Mouse (Mus musculus) adrenal gland, postnatal 0 days (tissue): ENCODE measurements around the gene Khdc4. TPM values are rescaled to one million over a fixed set of nuclear protein-coding genes. Genes with fewer than 3 reads are reported as not detected.

Source experiments
- polyA plus RNA-seq: library from polyadenylated mRNA; unstranded; fragments of >200 nt; fragmentation: Nextera tagmentation; extraction: Ambion mirVana; gene quantifications from 2 replicates; pipeline ENCODE4 v1.2.1, GENCODE M21; 2015

Gene Khdc4
- polyA plus RNA-seq = 26.2 and 51.8 TPM in 2 replicates

DNA sequence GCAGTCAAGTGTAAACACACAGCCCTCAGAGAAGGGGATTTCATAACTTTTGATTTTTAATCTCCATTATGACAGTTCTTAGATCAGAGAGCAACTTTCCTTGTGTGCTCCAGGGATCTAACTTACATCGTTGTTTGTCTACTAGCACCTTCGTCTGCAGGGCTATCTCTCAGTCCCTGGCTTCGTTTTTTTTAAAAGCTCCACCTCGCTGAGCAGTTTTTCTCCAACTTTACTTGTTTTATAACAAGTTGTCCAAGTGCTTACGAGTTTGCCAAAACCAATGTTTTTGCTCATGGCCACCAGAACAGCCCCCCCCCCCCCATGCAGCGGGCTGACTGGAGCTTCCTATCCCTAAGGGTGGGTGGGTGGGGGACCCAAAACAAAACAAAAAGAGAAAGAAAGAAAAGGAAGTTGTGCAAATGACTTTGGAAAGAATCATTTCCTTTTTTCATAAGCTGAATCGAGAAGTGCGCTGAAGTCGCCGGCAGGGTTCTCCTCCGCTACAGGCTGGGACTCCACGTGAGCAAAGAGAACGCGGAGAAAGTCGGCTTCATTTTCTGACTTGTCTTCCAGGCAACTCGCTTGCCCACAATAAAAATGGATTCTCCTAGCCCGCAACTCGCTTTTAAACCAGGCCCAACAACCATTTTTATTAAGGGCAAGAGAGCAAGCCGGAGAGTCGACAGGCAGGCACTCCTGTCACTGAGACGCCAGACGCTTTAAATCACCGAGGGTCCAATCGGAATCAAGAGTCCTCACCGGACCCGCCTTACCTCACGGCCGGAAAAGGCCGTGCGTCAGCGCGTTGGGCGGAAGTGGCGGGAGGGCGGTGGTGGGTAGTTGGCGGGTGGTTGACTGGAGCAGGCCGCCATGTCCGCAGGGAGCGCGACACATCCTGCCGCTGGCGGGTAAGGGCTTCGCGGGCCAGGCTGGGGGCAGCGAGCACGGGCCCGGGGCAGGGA lies at the start of gene Khdc4:
Gene Khdc4, plus strand, starts transcription at position 824 of the 962 bp plus-strand sequence.

DNA sequence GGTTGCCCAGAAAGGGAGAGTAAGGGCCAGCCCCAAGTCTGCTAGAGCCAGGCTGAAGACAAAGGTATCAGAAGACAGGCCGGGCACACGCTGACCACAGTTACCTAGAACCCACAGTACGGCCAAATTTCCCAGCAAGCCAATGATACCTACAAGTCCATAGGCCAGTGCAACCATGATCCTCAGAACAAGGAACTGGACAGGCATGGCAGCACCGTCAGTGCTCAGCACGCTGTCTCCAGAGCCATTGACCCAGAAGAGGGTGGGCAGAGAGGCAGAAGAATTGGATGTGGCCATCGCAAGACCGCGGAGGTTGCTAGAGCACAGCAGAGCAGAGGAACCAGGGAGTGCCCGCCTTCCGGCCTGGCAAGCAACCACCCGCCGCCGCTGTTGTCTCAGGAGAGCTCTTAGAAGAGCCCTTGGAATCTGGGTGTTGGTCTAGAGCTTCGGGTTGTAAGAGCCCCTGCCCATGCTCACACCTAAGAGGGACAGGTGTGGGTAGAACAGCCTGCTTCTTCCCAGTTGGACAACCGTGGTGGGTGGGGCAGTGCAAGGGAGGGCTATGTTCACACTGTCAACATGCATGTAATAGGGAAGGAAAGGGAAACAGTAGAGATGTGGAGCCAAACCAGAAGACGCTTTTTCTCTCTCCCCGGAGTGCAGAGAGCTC lies 32.6 kb upstream of the Khdc4 start, which contains the start of gene Rxfp4:
Gene Rxfp4, minus strand, starts transcription at position 297 of the 670 bp plus-strand sequence.

DNA sequence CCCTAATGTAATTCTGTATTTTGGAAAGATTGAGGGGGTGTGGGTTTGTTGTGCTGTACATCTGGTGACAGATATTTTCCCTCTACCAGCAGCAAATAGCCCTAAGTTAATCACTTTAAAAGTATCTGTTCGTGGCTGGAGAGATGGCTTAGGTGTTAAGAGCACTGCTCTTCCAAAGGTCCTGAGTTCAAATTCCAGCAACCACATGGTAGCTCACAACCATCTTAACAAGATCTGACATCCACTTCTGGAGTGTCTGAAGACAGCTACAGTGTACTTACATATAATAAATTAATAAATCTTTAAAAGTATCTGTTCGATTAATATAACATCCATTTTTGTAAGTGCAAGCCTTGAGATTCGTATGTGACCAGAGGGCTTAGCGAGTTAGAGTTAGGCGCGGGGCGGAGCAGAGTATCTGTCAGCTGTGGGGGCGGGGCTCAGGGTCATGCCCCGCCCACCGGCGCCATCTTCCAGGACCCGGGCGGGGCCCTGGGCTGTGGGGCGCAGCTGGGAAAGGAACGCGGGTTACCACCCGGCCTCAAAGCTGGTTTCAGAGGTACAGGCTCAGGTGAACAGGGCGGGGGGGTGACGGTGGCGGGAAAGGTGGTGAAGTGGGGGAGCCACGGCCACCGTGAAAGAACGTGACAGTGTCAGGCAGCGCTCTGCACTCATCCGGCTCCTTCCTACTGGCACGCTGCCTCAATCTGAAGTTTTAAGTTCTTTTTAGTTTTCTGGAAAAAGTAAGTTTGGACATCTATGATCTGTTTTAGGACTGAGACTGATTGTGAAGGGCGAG lies 31.0 kb downstream of the Khdc4 start, which contains the start of gene Rit1:
Gene Rit1, plus strand, starts transcription at position 440 of the 799 bp plus-strand sequence.

Other genes with a start within 250 kb of the Khdc4 start
- gene Sema4a, start 224.6 kb upstream of the Khdc4 start, polyA plus RNA-seq = 4.1 and 5.2 TPM in 2 replicates
- 128 and 130 TPM in 2 replicates for gene Lmna, start 175.8 kb upstream of the Khdc4 start, polyA plus RNA-seq
- 2.7 and 3.6 TPM in 2 replicates for gene Mex3a, start 153.4 kb upstream of the Khdc4 start, polyA plus RNA-seq
- 0.58 and 0.88 TPM in 2 replicates for gene Rab25, start 137.5 kb upstream of the Khdc4 start, polyA plus RNA-seq
- gene Lamtor2, start 132.7 kb upstream of the Khdc4 start, polyA plus RNA-seq = 141 and 169 TPM in 2 replicates
- 19.2 and 23.5 TPM in 2 replicates for gene Ubqln4, start 132.0 kb upstream of the Khdc4 start, polyA plus RNA-seq
- 269 and 288 TPM in 2 replicates for gene Ssr2, start 109.9 kb upstream of the Khdc4 start, polyA plus RNA-seq
- 33.7 and 39.2 TPM in 2 replicates for gene Arhgef2, start 79.8 kb upstream of the Khdc4 start, polyA plus RNA-seq
- not detected in 2 replicates for gene Rxfp4, start 32.7 kb upstream of the Khdc4 start, polyA plus RNA-seq
- gene Rit1, start 31.0 kb downstream of the Khdc4 start, polyA plus RNA-seq = 104 and 106 TPM in 2 replicates
- 29.3 and 76.7 TPM in 2 replicates for gene Syt11, start 89.4 kb downstream of the Khdc4 start, polyA plus RNA-seq
- gene Gon4l, start 149.4 kb downstream of the Khdc4 start, polyA plus RNA-seq = 3.4 and 4.0 TPM in 2 replicates
- 21.5 and 34.1 TPM in 2 replicates for gene Msto1, start 228.2 kb downstream of the Khdc4 start, polyA plus RNA-seq